In genomic region chr3:116861540-116862067, GRCm38 (mm10) we compare ENCODE assay signal across 8 mouse cellular contexts. TPM values are rescaled to one million over a fixed set of nuclear protein-coding genes. Genes with fewer than 3 reads are reported as not detected.
A peak's percentile ranks its signal among the peaks of the same experiment; 100 is the strongest.
DNase-seq lines count a peak whose midpoint lies in the region; ATAC-seq lines count a peak whose summit lies in the region.

No protein-coding gene starts in this region.

- H3K9me3 ChIP-seq in limb, embryonic 11.5 days (ENCODE audit: control insufficient read depth, low read length), result no peaks in the 10 kb centered on the region
- H3K9me3 ChIP-seq in midbrain, embryonic 12.5 days, result no peaks in the 10 kb centered on the region

- H3K9ac ChIP-seq in limb, embryonic 11.5 days (ENCODE audit: low read length), result peak overlapping the region; percentile 67
- H3K9ac ChIP-seq in midbrain, embryonic 12.5 days (replicated peaks), result peak overlapping the region; percentile 63

- peak overlapping the region; percentile 40 for H3K4me3 ChIP-seq in limb, embryonic 11.5 days (ENCODE audit: low read depth, low read length)
- peak overlapping the region; percentile 58 for H3K4me3 ChIP-seq in midbrain, embryonic 12.5 days

- peak overlapping the region; percentile 83 for H3K4me2 ChIP-seq in limb, embryonic 11.5 days (ENCODE audit: low read depth, severe bottlenecking)
- peak overlapping the region; percentile 86 for H3K4me2 ChIP-seq in midbrain, embryonic 12.5 days (replicated peaks)

- peak; percentile 77 for ATAC-seq in cerebellum, adult (ENCODE audit: insufficient number of reproducible peaks, low FRiP score, low TSS enrichment)
- ATAC-seq in limb, embryonic 11.5 days (ENCODE audit: insufficient number of reproducible peaks, low FRiP score, low TSS enrichment, low read depth), result peak; percentile 78
- peak; percentile 82; the same call in 1 of the 2 replicates for ATAC-seq in midbrain, embryonic 12.5 days (ENCODE audit: low FRiP score, low read depth)

- no peaks in the 10 kb centered on the region for H3K27me3 ChIP-seq in limb, embryonic 11.5 days (ENCODE audit: control insufficient read depth, insufficient read depth, low read length)
- no peaks in the 10 kb centered on the region; the same call in 1 of the 2 replicates for H3K27me3 ChIP-seq in midbrain, embryonic 12.5 days

- WGBS in limb, embryonic 11.5 days, result 4% methylated on average over 25 of the region's 25 CpGs
- WGBS in midbrain, embryonic 12.5 days, result 4% methylated on average over 25 of the region's 25 CpGs

- no peak overlapping the region for H3K27ac ChIP-seq in limb, embryonic 11.5 days (replicated peaks; ENCODE audit: low read depth, low read length)
- no peak overlapping the region for H3K27ac ChIP-seq in midbrain, embryonic 12.5 days (replicated peaks)

- H3K4me1 ChIP-seq in limb, embryonic 11.5 days (ENCODE audit: control insufficient read depth, insufficient read depth, low read length), result no peaks in the 10 kb centered on the region
- 0 out of 2 replicates have a peak, but pooled peaks cover 6% of the 10 kb centered on the region for H3K4me1 ChIP-seq in midbrain, embryonic 12.5 days

- DNase-seq in cerebellum, adult 9-10 months, result no peak
- peak; percentile 67 for DNase-seq in embryo, embryonic 9.5 days (ENCODE audit: extremely low spot score)
- peak; percentile 65 to 73 for DNase-seq in heart, adult 18-20 months
- DNase-seq in kidney, adult 11 months, result peak; percentile 78
- DNase-seq in limb, embryonic 11.5 days (ENCODE audit: low spot score), result peak; percentile 80
- peak; percentile 44 for DNase-seq in right cerebral cortex, postnatal 4 days

- no peaks in the 10 kb centered on the region for H3K36me3 ChIP-seq in limb, embryonic 11.5 days (ENCODE audit: control insufficient read depth, insufficient read depth, low read length)
- H3K36me3 ChIP-seq in midbrain, embryonic 12.5 days, result no peaks in the 10 kb centered on the region

RNA-seq across cellular contexts. Expression of gene Frrs1, which starts 2.3 kb away (rescaled TPM):
- 1 to 10 TPM; 2.6 to 4.8 TPM for total RNA-seq in heart, adult 18-20 months (2021)
- polyA plus RNA-seq in limb, embryonic 11.5 days (2014; fragmentation: Nextera tagmentation; extraction: Ambion mirVana), result 10.7 and 14.5 TPM in 2 replicates
- polyA plus RNA-seq in midbrain, embryonic 12.5 days (2016; fragmentation: Nextera tagmentation; extraction: Ambion mirVana), result 3.9 and 5.7 TPM in 2 replicates

RNA-seq across cellular contexts. Expression of gene Agl, which starts 53.6 kb away (rescaled TPM):
- 100 to 1,000 TPM; 189 to 193 TPM for total RNA-seq in heart, adult 18-20 months (2021)
- 10.2 and 10.4 TPM in 2 replicates for polyA plus RNA-seq in limb, embryonic 11.5 days (2014; fragmentation: Nextera tagmentation; extraction: Ambion mirVana)
- 16.1 and 17.0 TPM in 2 replicates for polyA plus RNA-seq in midbrain, embryonic 12.5 days (2016; fragmentation: Nextera tagmentation; extraction: Ambion mirVana)
